Mouse (Mus musculus) G1E-ER4 (cell line): ENCODE data around the gene Vipr1. TPM values are rescaled to one million over a fixed set of nuclear protein-coding genes. Genes with fewer than 3 reads are reported as not detected.

Source experiments
- GATA1 ChIP-seq: IDR thresholded peaks from one replicate; pipeline ENCODE4 v1.8.0; 2012; ENCODE audit warnings: low read length, inconsistent platforms
- polyA plus RNA-seq: library from polyadenylated mRNA; stranded (reverse); fragments of >175 nt; gene quantifications from 2 replicates; pipeline ENCODE4 v1.2.3, GENCODE M21; 2012

Gene Vipr1
- polyA plus RNA-seq = not detected in 2 replicates

- TF ChIP-seq GATA1 = no peak
These were observed at the start of gene Vipr1 for GRCm38 (mm10) chr9:121642401-121643181. Gene Vipr1, plus strand, starts transcription at chr9:121642716.

- no peak for TF ChIP-seq GATA1
These were observed 49.5 kb upstream of the Vipr1 start for GRCm38 (mm10) chr9:121592948-121593550.

DNA sequence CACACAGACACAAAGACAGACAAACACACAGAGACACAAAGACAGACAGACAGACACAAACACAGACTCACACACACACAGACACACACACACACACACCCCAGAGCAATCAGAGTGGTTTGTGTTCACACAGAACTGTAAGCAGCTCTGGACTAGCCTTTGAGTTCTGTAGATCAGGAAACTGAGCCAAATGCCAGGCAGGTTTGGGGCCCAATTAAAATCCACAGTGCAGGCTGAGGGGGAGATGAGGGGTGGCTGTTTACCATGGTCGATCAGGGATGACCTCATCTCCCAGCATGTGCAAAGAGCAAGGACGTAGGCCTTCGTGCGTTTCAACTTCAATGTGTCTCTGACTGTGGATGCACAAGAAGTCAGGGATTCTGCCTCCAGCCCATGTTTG is 47.7 kb upstream of the Vipr1 start:
- no peak for TF ChIP-seq GATA1

GRCm38 (mm10) chr9:121598106-121598505 is 44.4 kb upstream of the Vipr1 start:
- TF ChIP-seq GATA1 = no peak

DNA sequence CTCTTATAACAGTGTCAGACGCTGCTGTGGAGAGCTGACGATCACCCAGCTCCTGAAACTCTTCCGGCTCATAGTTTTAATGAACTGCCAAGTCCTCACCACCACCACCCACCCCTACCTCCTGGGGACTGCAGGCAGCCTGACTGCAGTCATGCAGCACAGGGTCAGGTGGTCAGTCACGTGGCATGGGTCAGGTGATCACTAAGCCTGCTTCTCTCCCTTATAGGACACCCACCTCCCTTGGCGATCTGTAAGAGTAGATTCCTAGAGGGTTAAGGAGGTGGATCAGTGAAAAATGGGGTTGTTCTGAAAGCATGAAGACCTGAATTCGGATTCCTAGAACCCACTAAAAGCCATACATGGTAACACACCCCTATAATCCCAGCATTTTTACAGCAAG is 43.0 kb upstream of the Vipr1 start:
- no peak for TF ChIP-seq GATA1

DNA sequence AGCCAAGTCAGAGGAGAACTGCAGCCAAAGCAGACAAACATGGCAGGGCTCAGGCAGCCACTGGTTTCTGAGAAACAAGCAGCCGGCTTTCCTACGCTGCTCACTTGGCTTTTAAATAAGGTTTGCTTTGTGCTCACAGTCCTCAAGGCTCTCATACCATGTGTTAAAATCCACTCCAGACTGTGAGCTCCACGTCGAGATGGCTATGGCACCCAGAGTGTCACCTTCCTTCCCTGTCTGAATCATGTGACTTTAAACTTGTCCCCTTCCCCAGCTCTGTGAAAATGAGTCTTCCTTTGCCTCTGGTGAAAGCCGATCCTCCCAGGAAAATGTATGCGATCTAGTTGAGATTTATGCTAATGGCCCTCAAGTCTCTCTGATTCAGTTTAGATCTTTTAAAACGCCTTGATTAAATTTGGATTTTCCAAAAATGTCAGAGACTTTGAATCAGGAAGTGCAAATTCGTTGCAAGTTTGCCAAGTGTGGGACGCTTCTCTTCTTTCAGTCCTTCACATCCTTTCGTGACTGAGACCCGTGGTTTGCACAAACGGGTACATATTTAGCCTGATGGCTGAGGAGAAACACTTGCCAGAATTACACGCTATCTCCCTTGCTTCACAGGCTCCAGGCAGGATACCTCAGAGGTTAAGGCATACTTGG is 42.2 kb upstream of the Vipr1 start:
- no peak for TF ChIP-seq GATA1

DNA sequence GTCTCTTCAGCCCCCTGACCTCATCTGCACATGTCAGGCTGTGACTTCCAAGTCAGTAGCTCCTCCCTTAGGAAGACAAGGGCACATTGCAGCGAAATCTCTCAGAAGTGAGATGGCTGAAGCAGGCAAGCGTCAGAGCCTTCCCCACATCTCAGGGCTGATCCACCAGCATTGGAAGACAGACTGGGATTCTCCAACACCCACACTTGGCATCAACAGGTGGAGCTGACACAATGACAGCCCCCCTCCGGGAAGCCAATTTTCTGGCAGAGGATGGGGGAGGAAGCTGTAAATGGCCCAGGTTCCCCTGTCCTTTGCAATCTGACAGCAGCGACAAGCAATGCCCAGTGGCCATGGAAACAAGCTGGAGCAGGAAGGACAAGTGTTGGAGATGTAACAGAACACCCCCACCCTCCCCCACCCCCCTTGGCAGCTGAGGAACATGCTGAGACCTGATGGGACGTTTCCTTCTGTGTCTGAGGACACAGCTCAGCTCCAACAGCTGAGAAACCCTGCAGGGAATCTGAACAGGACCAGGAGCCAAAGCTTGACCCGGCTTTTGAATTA is 41.6 kb upstream of the Vipr1 start:
- no peak for TF ChIP-seq GATA1

- TF ChIP-seq GATA1 = no peak
These were observed 40.1 kb upstream of the Vipr1 start for GRCm38 (mm10) chr9:121602381-121602780.

DNA sequence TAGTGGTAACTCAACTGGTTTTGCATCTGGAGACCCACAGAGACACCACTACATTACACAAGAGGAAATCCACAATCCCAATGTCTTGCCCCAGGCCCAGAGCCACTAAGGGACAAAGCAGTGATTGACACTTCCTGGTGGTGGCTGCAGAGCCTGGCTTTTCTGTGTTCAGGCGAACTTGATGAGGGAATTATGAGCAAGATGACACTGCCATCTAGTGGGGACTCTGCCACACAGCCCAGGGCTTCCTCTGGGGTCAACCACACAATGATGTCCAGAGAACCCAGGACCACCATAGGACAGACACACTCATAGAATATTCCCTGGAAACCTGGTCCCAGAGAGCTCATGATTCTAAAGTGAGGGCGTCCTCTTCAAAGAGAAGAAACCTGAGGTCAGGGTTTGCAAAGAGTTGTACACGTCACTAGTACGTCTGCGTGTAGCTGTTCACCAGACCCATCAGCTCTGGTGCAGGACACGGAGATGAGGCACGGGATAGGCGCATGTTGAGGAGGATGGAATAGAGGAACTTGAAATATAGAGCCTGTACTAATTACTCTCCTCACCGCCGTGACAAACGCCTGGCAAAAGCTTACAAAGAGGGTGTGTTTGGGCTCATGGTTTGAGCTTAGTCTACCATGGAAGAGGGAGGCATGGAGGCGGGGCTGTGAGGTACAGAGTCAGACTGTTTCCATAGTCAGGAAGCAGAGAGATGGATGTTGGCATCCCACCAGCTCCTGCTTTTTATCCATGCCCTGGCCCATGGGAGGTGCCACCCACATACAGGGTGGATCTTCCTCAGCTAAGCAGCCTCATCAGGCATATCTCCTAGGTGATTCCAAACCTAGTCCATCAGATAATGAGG is 36.9 kb upstream of the Vipr1 start:
- TF ChIP-seq GATA1 = no peak

DNA sequence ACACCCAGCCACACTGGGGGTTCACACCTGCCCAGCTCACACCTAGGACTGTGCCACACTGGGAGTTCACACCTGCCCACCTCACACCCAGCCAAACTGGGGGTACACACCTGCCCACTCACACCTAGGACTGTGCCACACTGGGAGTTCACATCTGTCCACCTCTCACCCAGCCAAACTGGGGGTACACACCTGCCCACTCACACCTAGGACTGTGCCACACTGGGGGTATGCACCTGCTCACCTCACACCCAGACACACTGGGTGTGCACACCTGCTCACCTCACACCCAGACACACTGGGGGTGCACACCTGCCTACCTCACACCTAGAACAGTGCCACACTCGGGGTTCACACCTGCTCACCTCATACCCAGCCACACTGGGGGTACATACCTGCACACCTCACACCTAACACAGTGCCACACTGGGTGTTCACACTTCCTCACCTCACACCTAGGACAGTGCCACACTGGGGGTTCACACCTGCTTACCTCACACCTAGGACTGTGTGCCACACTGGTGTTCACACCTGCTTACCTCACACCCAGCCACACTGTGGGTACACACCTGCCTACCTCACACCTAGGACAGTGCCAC is 35.9 kb upstream of the Vipr1 start:
- no peak for TF ChIP-seq GATA1

- TF ChIP-seq GATA1 = no peak
These were observed 33.1 kb upstream of the Vipr1 start for GRCm38 (mm10) chr9:121609381-121609780.

- TF ChIP-seq GATA1 = no peak
These were observed 29.3 kb upstream of the Vipr1 start for GRCm38 (mm10) chr9:121613192-121613591.

- no peak for TF ChIP-seq GATA1
These were observed 28.2 kb upstream of the Vipr1 start for GRCm38 (mm10) chr9:121614241-121614757.

GRCm38 (mm10) chr9:121616471-121616870 is 26.0 kb upstream of the Vipr1 start:
- TF ChIP-seq GATA1 = no peak

GRCm38 (mm10) chr9:121619441-121619840 is 23.1 kb upstream of the Vipr1 start:
- no peak for TF ChIP-seq GATA1
